Mouse (Mus musculus): Measurements from ENCODE around the gene Cradd. TPM values are rescaled to one million over a fixed set of nuclear protein-coding genes. Genes with fewer than 3 reads are reported as not detected.

Cradd gene
- polyA plus RNA-seq, 1 experiment: 4.0 TPM

DNA sequence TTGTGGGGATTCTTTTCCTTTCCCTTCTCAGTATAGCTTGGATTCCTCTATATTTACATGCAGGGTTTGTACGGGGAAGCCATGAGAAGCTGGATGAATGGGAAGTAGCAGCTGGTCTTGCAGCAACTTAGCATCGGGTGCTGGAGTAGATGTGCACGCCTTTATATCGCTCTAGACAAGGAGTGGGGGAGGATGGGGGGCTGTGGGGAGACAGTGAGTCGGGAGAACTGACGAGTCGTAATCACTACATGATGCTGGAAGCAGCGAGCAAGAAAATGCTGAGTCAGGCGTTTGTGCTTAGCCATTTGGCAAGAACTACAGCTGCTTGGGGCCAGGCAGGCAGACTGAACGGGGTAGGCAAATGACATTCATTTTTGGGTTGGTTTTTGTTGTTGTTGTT, 142.4 kb downstream of the Cradd start:
- TF ChIP-seq POLR2A (IDR thresholded peaks at IDR 0.05; ENCODE audit: control insufficient read depth, low read depth, low read length): no peak
- no peak for TF ChIP-seq CTCF (IDR thresholded peaks at IDR 0.05; ENCODE audit: control insufficient read depth, insufficient read depth, insufficient replicate concordance, low read depth, low read length)
- H3K36me3 ChIP-seq (ENCODE audit: control insufficient read depth, insufficient read depth, low read length): no peaks in the 10 kb centered on the region
- H3K27ac ChIP-seq (ENCODE audit: control insufficient read depth, insufficient read depth, low read depth, low read length): no peak overlapping the region
- no peaks in the 10 kb centered on the region for H3K27me3 ChIP-seq (ENCODE audit: control insufficient read depth, insufficient read depth, low read length)
- H3K4me3 ChIP-seq (ENCODE audit: control insufficient read depth, low read depth, low read length): no peak overlapping the region
- no peaks in the 10 kb centered on the region for H3K4me1 ChIP-seq (ENCODE audit: control insufficient read depth, insufficient read depth, low read length)

DNA sequence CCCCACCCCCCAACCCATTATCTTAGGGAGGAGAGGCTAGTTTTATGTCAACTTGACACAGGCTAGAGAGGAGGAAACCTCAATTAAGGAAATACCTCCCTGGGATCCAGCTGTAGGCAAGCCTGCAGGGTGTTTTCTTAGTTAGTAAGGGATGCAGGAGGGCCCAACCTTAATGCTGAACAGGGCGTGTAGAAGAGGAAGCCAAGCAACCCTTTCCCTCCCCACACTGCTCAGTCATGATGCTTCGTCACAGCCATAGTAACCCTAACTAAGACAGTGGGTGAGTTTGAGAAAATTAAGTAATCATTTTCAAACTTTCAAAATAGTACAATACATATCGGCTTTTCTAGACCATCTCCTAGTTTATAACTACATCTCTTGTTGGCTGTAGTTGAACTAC, 143.0 kb downstream of the Cradd start:
- Histone ChIP-seq H3K36me3 (ENCODE audit: control insufficient read depth, insufficient read depth, low read length) (no peaks in the 10 kb centered on the region), H3K27me3 (ENCODE audit: control insufficient read depth, insufficient read depth, low read length) (no peaks in the 10 kb centered on the region), H3K4me3 (ENCODE audit: control insufficient read depth, low read depth, low read length) (no peak overlapping the region), H3K4me1 (ENCODE audit: control insufficient read depth, insufficient read depth, low read length) (no peaks in the 10 kb centered on the region), H3K27ac (ENCODE audit: control insufficient read depth, insufficient read depth, low read depth, low read length) (no peak overlapping the region)
- no peak for TF ChIP-seq CTCF (IDR thresholded peaks at IDR 0.05; ENCODE audit: control insufficient read depth, insufficient read depth, insufficient replicate concordance, low read depth, low read length)
- no peak for TF ChIP-seq POLR2A (IDR thresholded peaks at IDR 0.05; ENCODE audit: control insufficient read depth, low read depth, low read length)

DNA sequence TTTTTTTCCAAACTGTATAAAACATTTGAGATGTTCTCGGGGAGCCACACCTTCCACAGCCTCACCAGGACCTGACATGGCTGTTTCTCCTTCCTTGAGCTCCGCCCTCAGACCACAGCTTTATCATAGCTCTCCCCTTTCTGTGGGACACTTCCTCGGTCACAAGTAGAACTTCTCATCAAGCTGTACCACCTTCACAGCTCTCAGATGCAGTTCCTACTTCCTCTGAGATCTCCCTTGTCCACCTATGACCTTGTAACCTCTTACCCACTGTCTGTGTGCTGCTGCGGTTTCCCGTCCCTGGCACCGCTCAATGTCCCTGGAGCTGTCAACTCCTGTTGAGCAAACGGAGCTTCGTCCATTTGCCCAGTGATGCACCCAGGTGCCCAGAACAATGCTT, 143.8 kb downstream of the Cradd start:
- Histone ChIP-seq H3K4me3 (ENCODE audit: control insufficient read depth, low read depth, low read length) (no peak overlapping the region), H3K27me3 (ENCODE audit: control insufficient read depth, insufficient read depth, low read length) (no peaks in the 10 kb centered on the region), H3K27ac (ENCODE audit: control insufficient read depth, insufficient read depth, low read depth, low read length) (no peak overlapping the region), H3K36me3 (ENCODE audit: control insufficient read depth, insufficient read depth, low read length) (no peaks in the 10 kb centered on the region), H3K4me1 (ENCODE audit: control insufficient read depth, insufficient read depth, low read length) (peaks cover 3% of the 10 kb centered on the region; the same call in 1 of the 2 replicates)
- TF ChIP-seq POLR2A (IDR thresholded peaks at IDR 0.05; ENCODE audit: control insufficient read depth, low read depth, low read length) (no peak), CTCF (IDR thresholded peaks at IDR 0.05; ENCODE audit: control insufficient read depth, insufficient read depth, insufficient replicate concordance, low read depth, low read length) (no peak)

GRCm38 (mm10) chr10:95178785-95179184, 145.1 kb downstream of the Cradd start:
- Histone ChIP-seq H3K4me1 (ENCODE audit: control insufficient read depth, insufficient read depth, low read length) (peaks cover 3% of the 10 kb centered on the region; the same call in 1 of the 2 replicates), H3K36me3 (ENCODE audit: control insufficient read depth, insufficient read depth, low read length) (no peaks in the 10 kb centered on the region), H3K27me3 (ENCODE audit: control insufficient read depth, insufficient read depth, low read length) (no peaks in the 10 kb centered on the region), H3K27ac (ENCODE audit: control insufficient read depth, insufficient read depth, low read depth, low read length) (no peak overlapping the region), H3K4me3 (ENCODE audit: control insufficient read depth, low read depth, low read length) (no peak overlapping the region)
- TF ChIP-seq POLR2A (IDR thresholded peaks at IDR 0.05; ENCODE audit: control insufficient read depth, low read depth, low read length) (no peak), CTCF (IDR thresholded peaks at IDR 0.05; ENCODE audit: control insufficient read depth, insufficient read depth, insufficient replicate concordance, low read depth, low read length) (no peak)

- H3K4me1 ChIP-seq (ENCODE audit: control insufficient read depth, insufficient read depth, low read length): peaks cover 3% of the 10 kb centered on the region; the same call in 1 of the 2 replicates
- TF ChIP-seq CTCF (IDR thresholded peaks at IDR 0.05; ENCODE audit: control insufficient read depth, insufficient read depth, insufficient replicate concordance, low read depth, low read length) (no peak), POLR2A (IDR thresholded peaks at IDR 0.05; ENCODE audit: control insufficient read depth, low read depth, low read length) (no peak)
- H3K36me3 ChIP-seq (ENCODE audit: control insufficient read depth, insufficient read depth, low read length): no peaks in the 10 kb centered on the region
- H3K4me3 ChIP-seq (ENCODE audit: control insufficient read depth, low read depth, low read length): peak overlapping the region; percentile 48
- no peak overlapping the region for H3K27ac ChIP-seq (ENCODE audit: control insufficient read depth, insufficient read depth, low read depth, low read length)
- H3K27me3 ChIP-seq (ENCODE audit: control insufficient read depth, insufficient read depth, low read length): no peaks in the 10 kb centered on the region
These were observed 148.4 kb downstream of the Cradd start for GRCm38 (mm10) chr10:95175423-95176120.

DNA sequence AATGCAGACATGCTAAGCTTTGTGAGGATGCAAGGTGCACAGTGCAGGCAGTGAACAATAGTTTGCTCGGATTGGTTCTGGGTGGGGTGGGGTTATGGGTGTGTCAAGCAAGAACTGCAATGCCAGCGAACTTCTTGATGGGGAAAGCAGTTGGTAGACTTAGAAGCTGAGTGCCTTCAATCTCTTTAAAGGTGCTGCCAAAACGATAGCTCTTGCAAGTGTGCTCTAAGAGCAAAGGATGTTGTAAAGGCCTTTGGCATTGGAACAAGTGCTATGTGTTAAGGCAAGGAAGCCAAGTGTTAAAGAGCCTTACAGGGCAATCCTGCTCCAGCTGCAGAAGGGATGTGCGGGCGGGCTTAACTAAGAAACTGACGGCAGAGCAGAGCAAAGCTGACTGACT, 149.7 kb downstream of the Cradd start:
- Histone ChIP-seq H3K4me1 (ENCODE audit: control insufficient read depth, insufficient read depth, low read length) (peaks cover 3% of the 10 kb centered on the region; the same call in 1 of the 2 replicates), H3K27me3 (ENCODE audit: control insufficient read depth, insufficient read depth, low read length) (no peaks in the 10 kb centered on the region), H3K27ac (ENCODE audit: control insufficient read depth, insufficient read depth, low read depth, low read length) (no peak overlapping the region), H3K36me3 (ENCODE audit: control insufficient read depth, insufficient read depth, low read length) (no peaks in the 10 kb centered on the region), H3K4me3 (ENCODE audit: control insufficient read depth, low read depth, low read length) (no peak overlapping the region)
- TF ChIP-seq CTCF (IDR thresholded peaks at IDR 0.05; ENCODE audit: control insufficient read depth, insufficient read depth, insufficient replicate concordance, low read depth, low read length) (no peak), POLR2A (IDR thresholded peaks at IDR 0.05; ENCODE audit: control insufficient read depth, low read depth, low read length) (no peak)

- Histone ChIP-seq H3K4me3 (ENCODE audit: control insufficient read depth, low read depth, low read length) (no peak overlapping the region), H3K27ac (ENCODE audit: control insufficient read depth, insufficient read depth, low read depth, low read length) (no peak overlapping the region), H3K4me1 (ENCODE audit: control insufficient read depth, insufficient read depth, low read length) (peaks cover 3% of the 10 kb centered on the region; the same call in 1 of the 2 replicates), H3K27me3 (ENCODE audit: control insufficient read depth, insufficient read depth, low read length) (no peaks in the 10 kb centered on the region), H3K36me3 (ENCODE audit: control insufficient read depth, insufficient read depth, low read length) (no peaks in the 10 kb centered on the region)
- TF ChIP-seq POLR2A (IDR thresholded peaks at IDR 0.05; ENCODE audit: control insufficient read depth, low read depth, low read length) (no peak), CTCF (IDR thresholded peaks at IDR 0.05; ENCODE audit: control insufficient read depth, insufficient read depth, insufficient replicate concordance, low read depth, low read length) (no peak)
These were observed 153.1 kb downstream of the Cradd start for GRCm38 (mm10) chr10:95170721-95171354.

Measured in testis, adult 2 months (tissue).